Mouse (Mus musculus) hindbrain, postnatal 0 days (tissue): Measurements from ENCODE around the gene Stx4a. TPM values are rescaled to one million over a fixed set of nuclear protein-coding genes. Genes with fewer than 3 reads are reported as not detected.
A peak's percentile ranks its signal among the peaks of the same experiment; 100 is the strongest.

ENCODE experiments used
- ATAC-seq: fragments of 200-750 bp; cut with Nextera tagmentation; 2 replicates; pipeline ENCODE4 v1.8.0; 2017; ENCODE audit warnings: mild to moderate bottlenecking, moderate TSS enrichment, moderate library complexity
- DNase-seq: peaks from one replicate; pipeline ENCODE4 v3.0.0-alpha.2; 2015; ENCODE audit warnings: low spot score
- H3K27ac ChIP-seq: fragments of 300-500 bp; sonication (generic); 2 replicates; pipeline ENCODE4 v1.5.1; 2014; ENCODE audit warnings: mild to moderate bottlenecking
- H3K27me3 ChIP-seq: fragments of 300-500 bp; sonication (generic); 2 replicates; pipeline ENCODE4 v1.6.1; 2014; ENCODE audit warnings: low read length, mixed read lengths; ENCODE audit not compliant: insufficient read depth
- H3K36me3 ChIP-seq: fragments of 300-500 bp; sonication (generic); 2 replicates; pipeline ENCODE4 v1.6.1; 2014; ENCODE audit warnings: low read length, mixed read lengths; ENCODE audit not compliant: insufficient read depth
- H3K4me1 ChIP-seq: fragments of 300-500 bp; sonication (generic); 2 replicates; pipeline ENCODE4 v1.6.1; 2014; ENCODE audit warnings: antibody characterized with exemption, low read length, mixed read lengths; ENCODE audit not compliant: insufficient read depth
- H3K4me2 ChIP-seq: fragments of 300-500 bp; sonication (generic); 2 replicates; pipeline ENCODE4 v1.6.1; 2014; ENCODE audit warnings: low read depth, mild to moderate bottlenecking, low read length, moderate library complexity, mixed read lengths
- H3K4me3 ChIP-seq: fragments of 300-500 bp; sonication (generic); 2 replicates; pipeline ENCODE4 v1.5.1; 2014; ENCODE audit warnings: low read length
- H3K9ac ChIP-seq: fragments of 300-500 bp; sonication (generic); replicated peaks from 2 replicates; pipeline ENCODE4 v1.6.1; 2014; ENCODE audit warnings: mild to moderate bottlenecking, low read length, moderate library complexity, mixed read lengths
- H3K9me3 ChIP-seq: fragments of 300-500 bp; sonication (generic); 2 replicates; pipeline ENCODE4 v1.6.1; 2016; ENCODE audit warnings: low read length, mixed read lengths
- CTCF ChIP-seq: IDR thresholded peaks from 2 replicates; pipeline ENCODE4 v1.5.1; 2016; ENCODE audit warnings: antibody characterized with exemption, control low read depth, low read depth
- WGBS: fragments of 180-500 bp; shearing (Covaris S2); extraction: QIAGEN DNeasy Blood & Tissue Kit; methylation state at CpG from one replicate; pipeline ENCODE4 v1.1.7; 2014; 5-methylcytosine and 5-hydroxymethylcytosine counted together
- polyA plus RNA-seq: library from polyadenylated mRNA; unstranded; fragments of >200 nt; fragmentation: Nextera tagmentation; extraction: Ambion mirVana; gene quantifications from 2 replicates; pipeline ENCODE4 v1.2.1, GENCODE M21; 2015
- total RNA-seq: library from RNA; depleted of rRNA; stranded (reverse); fragments of >200 nt; gene quantifications from 2 replicates; pipeline ENCODE4 v1.2.3, GENCODE M21; 2014

Stx4a gene
- total and polyA plus RNA-seq, 2 experiments from 2014 or later: 4.0 to 28.4 TPM

DNA sequence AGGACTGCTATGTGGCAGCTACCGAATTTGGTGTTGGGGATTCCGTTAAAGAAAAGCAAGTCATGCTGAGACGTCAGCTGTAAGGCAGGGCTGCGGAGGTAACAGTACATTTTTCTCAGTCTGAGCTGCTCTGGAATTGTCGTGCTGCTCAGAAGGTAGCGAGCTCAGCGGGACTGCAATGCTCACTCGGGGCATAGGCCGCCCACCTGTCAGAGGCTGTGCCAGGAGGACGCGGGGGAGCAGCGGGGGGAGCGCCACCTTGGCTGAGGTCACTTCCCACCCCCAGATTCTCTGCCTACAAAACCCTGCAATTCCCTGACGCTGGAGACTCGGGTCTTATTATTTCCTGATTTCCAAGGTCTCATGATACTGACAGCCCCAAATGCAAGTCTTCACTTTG lies 16.8 kb downstream of the Stx4a start:
- H3K36me3 ChIP-seq: 0 out of 2 replicates have a peak, but pooled peaks cover 13% of the 10 kb centered on the region
- 3% methylated on average over 15 of the region's 15 CpGs for WGBS
- H3K4me2 ChIP-seq: peak overlapping the region; percentile 96
- H3K27ac ChIP-seq: peak overlapping the region; percentile 95
- H3K27me3 ChIP-seq: no peaks in the 10 kb centered on the region
- no peaks in the 10 kb centered on the region for H3K4me1 ChIP-seq
- TF ChIP-seq CTCF: no peak
- no peaks in the 10 kb centered on the region for H3K9me3 ChIP-seq
- H3K9ac ChIP-seq: peak overlapping the region; percentile 68
- H3K4me3 ChIP-seq: peak overlapping the region; percentile 81
- DNase-seq (peak; percentile 52), ATAC-seq (peak; percentile 31)

GRCm38 (mm10) chr7:127841340-127842000 lies 17.4 kb downstream of the Stx4a start:
- Histone ChIP-seq H3K27me3 (no peaks in the 10 kb centered on the region), H3K9ac (peak overlapping the region; percentile 68), H3K27ac (peak overlapping the region; percentile 95), H3K4me1 (no peaks in the 10 kb centered on the region), H3K36me3 (peaks cover 13% of the 10 kb centered on the region; the same call in 1 of the 2 replicates), H3K4me2 (peak overlapping the region; percentile 96), H3K4me3 (peak overlapping the region; percentile 81), H3K9me3 (no peaks in the 10 kb centered on the region)
- TF ChIP-seq CTCF: 0 out of 2 replicates have a peak, but pooled peaks have one; percentile 10
- under 1% methylated on average over 44 of the region's 46 CpGs for whole genome bisulfite sequencing
- peak; percentile 98 for ATAC-seq
- peak; percentile 98 for DNase-seq

DNA sequence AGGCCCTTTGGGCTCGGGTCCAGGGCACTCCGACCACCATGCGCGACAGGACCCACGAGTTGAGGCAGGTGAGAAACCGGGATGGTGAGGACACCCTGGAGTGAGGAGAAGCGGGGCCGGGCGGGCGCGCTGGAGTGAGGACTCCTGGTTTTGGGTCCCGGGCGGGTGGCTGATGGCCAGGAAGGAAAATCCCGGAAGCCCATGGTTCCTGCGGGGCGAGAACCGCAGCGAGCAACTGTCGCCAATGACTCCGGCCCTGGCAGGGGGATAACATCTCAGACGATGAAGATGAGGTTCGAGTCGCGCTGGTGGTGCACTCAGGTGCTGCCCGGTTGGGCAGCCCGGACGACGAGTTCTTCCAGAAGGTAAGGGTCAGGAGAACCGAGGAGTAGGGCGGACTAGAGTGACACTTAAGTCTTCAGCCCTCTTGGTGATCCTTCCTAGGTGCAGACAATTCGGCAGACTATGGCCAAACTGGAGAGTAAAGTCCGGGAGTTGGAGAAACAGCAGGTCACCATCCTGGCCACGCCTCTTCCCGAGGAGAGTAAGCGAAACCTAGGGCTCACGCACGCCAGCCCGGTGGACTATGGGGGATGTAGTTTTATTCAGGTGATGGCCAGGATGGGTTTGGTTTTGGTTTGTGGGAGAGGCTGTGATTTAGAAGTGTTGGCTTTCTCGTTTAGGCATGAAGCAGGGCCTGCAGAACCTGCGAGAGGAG lies 18.1 kb downstream of the Stx4a start:
- H3K4me3 ChIP-seq: peak overlapping the region; percentile 81
- H3K27ac ChIP-seq: peak overlapping the region; percentile 95
- no peaks in the 10 kb centered on the region for H3K9me3 ChIP-seq
- H3K4me1 ChIP-seq: no peaks in the 10 kb centered on the region
- no peak for TF ChIP-seq CTCF
- DNase-seq: peak; percentile 86
- peak; percentile 28; the same call in 1 of the 2 replicates for ATAC-seq
- no peaks in the 10 kb centered on the region for H3K27me3 ChIP-seq
- H3K36me3 ChIP-seq: peaks cover 13% of the 10 kb centered on the region; the same call in 1 of the 2 replicates
- peak overlapping the region; percentile 68 for H3K9ac ChIP-seq
- under 1% methylated on average over 40 of the region's 40 CpGs for WGBS
- H3K4me2 ChIP-seq: peak overlapping the region; percentile 96

DNA sequence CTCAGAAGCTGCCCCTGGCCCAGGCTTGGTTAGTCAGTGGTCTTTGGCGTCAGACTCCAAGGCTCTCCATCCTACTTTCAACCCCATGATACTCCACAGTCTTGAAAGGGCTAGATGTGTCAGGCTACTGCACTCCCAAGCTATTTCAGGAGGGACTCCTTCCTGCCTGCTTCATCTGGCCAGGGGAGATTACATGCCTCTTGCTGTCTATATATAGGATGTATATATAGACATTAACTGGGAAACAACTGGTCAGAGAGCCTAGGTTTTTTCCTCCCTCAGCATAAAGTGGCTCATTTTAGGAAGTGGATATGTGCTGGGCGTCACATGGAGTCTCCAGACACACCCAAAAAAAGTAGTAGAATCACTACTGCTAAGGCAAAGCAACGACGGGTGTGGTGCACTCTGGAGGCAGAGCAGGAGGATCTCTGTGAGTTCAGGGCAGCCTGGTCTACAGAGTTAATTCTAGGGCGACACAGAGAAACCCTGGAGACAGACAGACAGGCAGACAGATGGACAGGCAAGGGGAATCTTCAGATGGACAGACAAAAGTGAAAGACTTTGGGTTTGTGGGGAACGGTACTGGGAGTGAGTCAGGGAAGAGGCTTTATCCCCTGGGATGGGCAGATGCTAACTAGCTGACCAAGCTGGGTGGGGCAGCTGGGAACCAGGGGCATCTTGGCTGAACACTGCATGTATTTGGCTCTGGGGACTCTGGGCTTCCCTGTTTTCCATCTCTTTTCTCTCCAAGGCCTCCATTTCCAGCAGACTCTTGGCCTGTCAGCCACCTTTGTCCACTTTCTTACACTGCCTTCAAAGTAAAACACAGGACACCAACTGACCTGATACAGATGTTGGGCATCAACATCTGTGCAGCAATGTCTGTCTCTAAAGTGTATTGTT lies 26.1 kb downstream of the Stx4a start:
- Histone ChIP-seq H3K27ac (no peak overlapping the region), H3K27me3 (no peaks in the 10 kb centered on the region), H3K4me1 (no peaks in the 10 kb centered on the region), H3K9me3 (no peaks in the 10 kb centered on the region), H3K4me2 (no peak overlapping the region), H3K9ac (no peak overlapping the region), H3K4me3 (no peak overlapping the region), H3K36me3 (peaks cover 11% of the 10 kb centered on the region; the same call in 1 of the 2 replicates)
- no peak for TF ChIP-seq CTCF
- no peak for DNase-seq
- 74% methylated on average over 6 of the region's 6 CpGs for WGBS
- ATAC-seq: no peak

GRCm38 (mm10) chr7:127850906-127851305 lies 26.8 kb downstream of the Stx4a start:
- H3K27ac ChIP-seq: no peak overlapping the region
- DNase-seq (no peak), ATAC-seq (no peak)
- no peaks in the 10 kb centered on the region for H3K9me3 ChIP-seq
- H3K27me3 ChIP-seq: no peaks in the 10 kb centered on the region
- no peak overlapping the region for H3K4me3 ChIP-seq
- no peak overlapping the region for H3K4me2 ChIP-seq
- TF ChIP-seq CTCF: no peak
- no peaks in the 10 kb centered on the region for H3K4me1 ChIP-seq
- WGBS: 75% methylated on average over 5 of the region's 5 CpGs
- H3K36me3 ChIP-seq: peaks cover 11% of the 10 kb centered on the region; the same call in 1 of the 2 replicates
- no peak overlapping the region for H3K9ac ChIP-seq

DNA sequence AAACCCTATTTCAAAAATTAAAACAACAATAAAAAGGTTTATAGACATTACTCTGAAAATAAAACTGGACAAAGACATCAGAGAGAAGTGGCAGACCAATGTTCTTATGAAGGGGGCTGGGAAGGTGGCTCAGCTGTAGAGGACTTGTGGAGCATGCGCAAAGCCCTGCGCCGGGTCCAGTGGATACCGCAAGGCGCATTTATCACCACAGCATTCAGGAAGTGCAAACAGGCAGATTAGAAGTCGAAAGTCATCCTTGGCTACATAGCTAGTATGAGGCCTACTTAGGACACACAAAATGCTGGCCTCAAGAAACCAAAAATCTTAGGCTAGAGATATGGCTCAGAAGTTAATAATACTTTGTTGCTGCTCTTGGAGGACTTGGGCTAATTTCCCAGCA lies 34.2 kb downstream of the Stx4a start:
- H3K4me1 ChIP-seq: no peaks in the 10 kb centered on the region
- no peaks in the 10 kb centered on the region for H3K36me3 ChIP-seq
- no peak overlapping the region for H3K27ac ChIP-seq
- no peak for TF ChIP-seq CTCF
- H3K9ac ChIP-seq: no peak overlapping the region
- DNase-seq (no peak), ATAC-seq (no peak)
- WGBS: 93% methylated on average over 6 of the region's 6 CpGs
- no peak overlapping the region for H3K4me2 ChIP-seq
- H3K27me3 ChIP-seq: no peaks in the 10 kb centered on the region
- H3K4me3 ChIP-seq: no peak overlapping the region
- H3K9me3 ChIP-seq: no peaks in the 10 kb centered on the region
